Mouse (Mus musculus) CH12.LX (cell line): ENCODE data around the gene Sgsm1.
A peak's percentile ranks its signal among the peaks of the same experiment; 100 is the strongest.

Experiments used
- CTCF ChIP-seq, 2 experiments: IDR thresholded peaks in 1 of 2; conservative IDR thresholded peaks in 1 of 2; 2 replicates each; pipeline ENCODE4 v1.5.1; 2011 to 2012; ENCODE audit warnings: low read depth in 2 of 2, low read length in 2 of 2, improper control_type of control experiment in 1 of 2, inconsistent platforms in 1 of 2, mild to moderate bottlenecking in 1 of 2, moderate library complexity in 1 of 2
- HCFC1 ChIP-seq: IDR thresholded peaks from 2 replicates; pipeline ENCODE4 v1.6.1; 2012; ENCODE audit warnings: low read depth, mild to moderate bottlenecking, inconsistent platforms, low read length, improper control_type of control experiment
- MEF2A ChIP-seq: IDR thresholded peaks from 2 replicates; pipeline ENCODE4 v1.6.1; 2014; ENCODE audit warnings: low read depth, mild to moderate bottlenecking, inconsistent platforms, low read length, improper control_type of control experiment, borderline replicate concordance
- POLR2A ChIP-seq: IDR thresholded peaks from 2 replicates; pipeline ENCODE4 v1.6.1; 2011; ENCODE audit warnings: low read depth, mild to moderate bottlenecking, improper control_type of control experiment, low read length
- RAD21 ChIP-seq: IDR thresholded peaks from 2 replicates; pipeline ENCODE4 v1.6.1; 2011; ENCODE audit warnings: low read depth, mild to moderate bottlenecking, low read length, improper control_type of control experiment, moderate library complexity
- TCF12 ChIP-seq: IDR thresholded peaks from 2 replicates; pipeline ENCODE4 v1.6.1; 2014; ENCODE audit warnings: low read depth, mild to moderate bottlenecking, inconsistent platforms, low read length, improper control_type of control experiment

- 0 out of 4 replicates have a peak, but pooled peaks of 1 of the 2 experiments have one; percentile 15 for TF ChIP-seq CTCF (conservative IDR thresholded peaks at IDR 0.05 in 1 of 2, IDR thresholded peaks at IDR 0.05 in 1 of 2; ENCODE audit: low read depth in 2 of 2, low read length in 2 of 2)
- TF ChIP-seq MEF2A: no peak
- TF ChIP-seq RAD21: no peak
- no peak for TF ChIP-seq HCFC1
- no peak for TF ChIP-seq POLR2A
- no peak for TF ChIP-seq TCF12
Observed at GRCm38 (mm10) chr5:113270043-113270442, 40.5 kb downstream of the Sgsm1 start.
